Mouse (Mus musculus) hindbrain, postnatal 0 days (tissue): ENCODE results near the gene Adamts15. TPM values are rescaled to one million over a fixed set of nuclear protein-coding genes. Genes with fewer than 3 reads are reported as not detected.

ENCODE experiments used
- ATAC-seq: fragments of 200-750 bp; cut with Nextera tagmentation; 2 replicates; pipeline ENCODE4 v1.8.0; 2017; ENCODE audit warnings: mild to moderate bottlenecking, moderate TSS enrichment, moderate library complexity
- DNase-seq: peaks from one replicate; pipeline ENCODE4 v3.0.0-alpha.2; 2015; ENCODE audit warnings: low spot score
- H3K27ac ChIP-seq: fragments of 300-500 bp; sonication (generic); 2 replicates; pipeline ENCODE4 v1.5.1; 2014; ENCODE audit warnings: mild to moderate bottlenecking
- H3K27me3 ChIP-seq: fragments of 300-500 bp; sonication (generic); 2 replicates; pipeline ENCODE4 v1.6.1; 2014; ENCODE audit warnings: low read length, mixed read lengths; ENCODE audit not compliant: insufficient read depth
- H3K36me3 ChIP-seq: fragments of 300-500 bp; sonication (generic); 2 replicates; pipeline ENCODE4 v1.6.1; 2014; ENCODE audit warnings: low read length, mixed read lengths; ENCODE audit not compliant: insufficient read depth
- H3K4me1 ChIP-seq: fragments of 300-500 bp; sonication (generic); 2 replicates; pipeline ENCODE4 v1.6.1; 2014; ENCODE audit warnings: antibody characterized with exemption, low read length, mixed read lengths; ENCODE audit not compliant: insufficient read depth
- H3K4me2 ChIP-seq: fragments of 300-500 bp; sonication (generic); 2 replicates; pipeline ENCODE4 v1.6.1; 2014; ENCODE audit warnings: low read depth, mild to moderate bottlenecking, low read length, moderate library complexity, mixed read lengths
- H3K4me3 ChIP-seq: fragments of 300-500 bp; sonication (generic); 2 replicates; pipeline ENCODE4 v1.5.1; 2014; ENCODE audit warnings: low read length
- H3K9ac ChIP-seq: fragments of 300-500 bp; sonication (generic); replicated peaks from 2 replicates; pipeline ENCODE4 v1.6.1; 2014; ENCODE audit warnings: mild to moderate bottlenecking, low read length, moderate library complexity, mixed read lengths
- H3K9me3 ChIP-seq: fragments of 300-500 bp; sonication (generic); 2 replicates; pipeline ENCODE4 v1.6.1; 2016; ENCODE audit warnings: low read length, mixed read lengths
- CTCF ChIP-seq: IDR thresholded peaks from 2 replicates; pipeline ENCODE4 v1.5.1; 2016; ENCODE audit warnings: antibody characterized with exemption, control low read depth, low read depth
- WGBS: fragments of 180-500 bp; shearing (Covaris S2); extraction: QIAGEN DNeasy Blood & Tissue Kit; methylation state at CpG from one replicate; pipeline ENCODE4 v1.1.7; 2014; 5-methylcytosine and 5-hydroxymethylcytosine counted together
- polyA plus RNA-seq: library from polyadenylated mRNA; unstranded; fragments of >200 nt; fragmentation: Nextera tagmentation; extraction: Ambion mirVana; gene quantifications from 2 replicates; pipeline ENCODE4 v1.2.1, GENCODE M21; 2015
- total RNA-seq: library from RNA; depleted of rRNA; stranded (reverse); fragments of >200 nt; gene quantifications from 2 replicates; pipeline ENCODE4 v1.2.3, GENCODE M21; 2014; rRNA removed

Gene Adamts15
- 14.6 and 20.2 TPM in 2 replicates for total RNA-seq
- 3.5 and 3.6 TPM in 2 replicates for polyA plus RNA-seq

DNA sequence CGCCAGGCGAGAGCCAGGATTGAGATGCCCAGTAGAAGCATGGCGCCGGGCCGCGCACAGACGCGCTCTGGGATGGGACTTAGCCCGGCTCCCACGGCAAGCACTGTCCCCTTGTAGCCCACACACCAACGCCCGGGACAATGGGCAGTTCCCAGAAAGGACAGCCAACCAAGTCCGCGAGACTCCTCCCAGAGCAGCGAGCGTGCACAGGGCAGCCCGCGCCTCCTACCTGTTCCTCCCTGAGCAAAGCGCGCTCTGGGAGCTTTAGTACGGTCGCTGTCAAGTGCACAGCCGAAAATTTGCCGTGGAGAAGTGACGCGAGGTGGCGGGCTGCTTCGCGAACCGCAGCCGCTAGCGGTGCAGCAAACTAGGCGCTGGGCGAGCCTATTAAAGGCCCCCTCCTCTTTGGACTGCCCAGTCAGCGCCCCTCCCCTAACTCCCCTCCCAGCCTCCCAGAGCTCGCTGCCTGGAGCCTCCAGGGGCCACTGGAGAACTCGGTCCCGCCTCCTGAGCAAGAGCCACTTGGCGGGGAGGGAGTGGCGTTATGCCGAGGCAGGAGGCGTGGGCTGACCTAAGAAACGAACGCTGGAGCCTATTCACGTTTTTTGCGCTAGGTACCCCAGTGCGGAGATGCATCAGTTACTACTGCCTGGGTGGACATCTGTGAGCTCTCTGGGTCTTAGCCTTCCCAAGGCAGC is at the start of gene Adamts15:
Gene Adamts15, minus strand, starts transcription at position 256 of the 698 bp plus-strand sequence.
- Histone ChIP-seq H3K4me2 (peak within 1 kb of the TSS; percentile 92), H3K9me3 (no peaks in the 10 kb centered on the region), H3K27ac (peak within 1 kb of the TSS; percentile 32; the same call in 1 of the 2 replicates), H3K27me3 (no peaks in the 10 kb centered on the region), H3K4me3 (peak within 1 kb of the TSS; percentile 62), H3K36me3 (no peaks in the 10 kb centered on the region), H3K4me1 (peaks cover 11% of the 10 kb centered on the region; the same call in 1 of the 2 replicates), H3K9ac (peak within 1 kb of the TSS; percentile 57)
- 1% methylated on average over 46 of the region's 47 CpGs for WGBS
- DNase-seq, result peak; percentile 75
- ATAC-seq, result peak; percentile 81
- peak; percentile 34; the same call in 1 of the 2 replicates for TF ChIP-seq CTCF

DNA sequence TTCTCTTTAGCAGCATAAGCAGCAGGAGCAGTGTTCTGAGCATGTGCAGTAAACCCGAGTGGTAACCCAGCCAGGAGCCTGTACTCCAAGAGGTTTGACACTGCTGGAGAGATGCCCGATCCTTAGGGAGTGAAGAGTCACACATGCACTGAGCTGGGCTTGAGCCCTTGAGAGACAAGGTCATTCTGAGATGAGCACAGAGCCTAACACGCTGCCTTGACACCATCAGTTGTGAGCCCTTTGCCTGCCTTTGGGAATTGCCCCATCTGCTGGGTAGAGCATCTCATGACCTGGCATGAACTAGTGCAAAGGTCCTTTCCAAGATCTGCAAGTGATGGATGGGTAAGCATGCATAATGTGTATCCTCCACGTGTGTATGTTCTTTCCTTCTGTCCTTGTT is 49.7 kb upstream of the Adamts15 start:
- no peaks in the 10 kb centered on the region for H3K27me3 ChIP-seq
- H3K4me3 ChIP-seq, result no peak overlapping the region
- TF ChIP-seq CTCF, result peak; percentile 41
- H3K9ac ChIP-seq, result no peak overlapping the region
- WGBS, result 44% methylated on average over 4 of the region's 4 CpGs
- ATAC-seq (no peak), DNase-seq (no peak)
- H3K4me2 ChIP-seq, result no peak overlapping the region
- no peaks in the 10 kb centered on the region for H3K4me1 ChIP-seq
- H3K36me3 ChIP-seq, result no peaks in the 10 kb centered on the region
- H3K27ac ChIP-seq, result no peak overlapping the region
- H3K9me3 ChIP-seq, result no peaks in the 10 kb centered on the region

DNA sequence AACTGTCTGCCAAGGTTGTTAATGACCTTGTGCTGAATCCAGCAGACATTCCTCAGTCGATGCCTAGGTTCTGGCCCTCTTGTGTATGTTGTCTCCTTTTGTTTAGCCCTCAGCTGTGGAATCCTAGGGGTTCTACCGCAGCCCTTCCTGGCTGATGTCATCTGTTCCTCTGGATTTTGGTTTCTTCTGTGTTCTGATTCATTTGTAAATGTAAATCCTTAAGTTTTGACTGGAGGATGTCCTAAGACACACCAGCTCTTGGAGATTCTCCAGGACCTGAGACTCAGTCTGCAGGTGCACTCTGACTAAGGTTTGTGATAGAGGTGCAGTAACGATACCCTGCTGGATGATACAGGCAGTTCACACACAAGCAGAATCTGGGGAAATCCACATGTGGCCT is 47.7 kb upstream of the Adamts15 start:
- ATAC-seq (no peak), DNase-seq (no peak)
- H3K9me3 ChIP-seq, result no peaks in the 10 kb centered on the region
- no peak overlapping the region for H3K27ac ChIP-seq
- 46% methylated on average over 3 of the region's 3 CpGs for WGBS
- no peak overlapping the region for H3K4me2 ChIP-seq
- H3K9ac ChIP-seq, result no peak overlapping the region
- no peaks in the 10 kb centered on the region for H3K4me1 ChIP-seq
- H3K4me3 ChIP-seq, result no peak overlapping the region
- H3K36me3 ChIP-seq, result no peaks in the 10 kb centered on the region
- no peaks in the 10 kb centered on the region for H3K27me3 ChIP-seq
- TF ChIP-seq CTCF, result no peak

DNA sequence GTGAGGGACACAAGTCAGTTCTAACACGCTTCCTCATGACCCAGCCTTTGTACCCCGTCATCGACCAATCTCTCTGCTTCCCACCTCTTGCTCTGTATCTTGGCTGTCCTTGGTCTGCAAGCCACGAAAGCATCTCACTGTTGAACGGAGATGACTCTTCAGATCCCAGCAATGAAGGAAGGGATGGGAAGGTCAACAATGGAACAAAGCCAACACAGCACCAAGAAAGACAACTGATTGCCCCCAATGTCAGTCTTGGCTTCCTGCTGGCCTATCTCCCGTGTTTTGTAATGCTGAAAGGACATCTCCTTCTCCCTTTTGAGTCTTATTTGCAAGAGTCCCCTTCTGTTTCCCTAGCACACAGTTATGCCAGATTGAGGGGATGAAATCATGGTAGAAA is 45.9 kb upstream of the Adamts15 start:
- no peak for DNase-seq
- H3K27me3 ChIP-seq, result no peaks in the 10 kb centered on the region
- H3K4me2 ChIP-seq, result no peak overlapping the region
- H3K27ac ChIP-seq, result no peak overlapping the region
- no peaks in the 10 kb centered on the region for H3K36me3 ChIP-seq
- WGBS, result 77% methylated on average over 6 of the region's 6 CpGs
- ATAC-seq, result no peak
- H3K9ac ChIP-seq, result no peak overlapping the region
- TF ChIP-seq CTCF, result no peak
- no peaks in the 10 kb centered on the region for H3K4me1 ChIP-seq
- H3K9me3 ChIP-seq, result no peaks in the 10 kb centered on the region
- H3K4me3 ChIP-seq, result no peak overlapping the region

DNA sequence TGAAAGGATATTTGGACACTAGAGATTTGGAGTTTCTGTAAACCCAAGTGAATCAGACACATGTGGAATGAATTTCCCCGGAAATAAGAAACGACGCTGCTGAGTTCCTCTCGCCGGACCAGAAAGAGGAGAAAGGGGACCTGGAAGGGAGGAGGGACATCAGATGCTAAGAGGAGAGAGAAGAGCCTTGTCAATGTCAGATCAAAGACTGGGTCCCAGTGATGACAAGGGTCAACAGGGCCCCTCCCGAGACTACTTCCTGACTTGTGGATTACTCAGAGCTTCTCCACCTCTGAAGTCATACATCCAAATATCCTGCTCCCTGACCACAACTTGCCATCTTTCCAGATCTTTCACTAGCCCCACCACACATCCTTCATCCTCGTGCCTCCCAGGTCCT is 44.6 kb upstream of the Adamts15 start:
- no peak for DNase-seq
- WGBS, result 81% methylated on average over 7 of the region's 7 CpGs
- TF ChIP-seq CTCF, result no peak
- Histone ChIP-seq H3K9me3 (no peaks in the 10 kb centered on the region), H3K27ac (no peak overlapping the region), H3K9ac (no peak overlapping the region), H3K4me3 (no peak overlapping the region), H3K4me1 (no peaks in the 10 kb centered on the region), H3K4me2 (no peak overlapping the region), H3K36me3 (no peaks in the 10 kb centered on the region), H3K27me3 (no peaks in the 10 kb centered on the region)
- no peak for ATAC-seq

DNA sequence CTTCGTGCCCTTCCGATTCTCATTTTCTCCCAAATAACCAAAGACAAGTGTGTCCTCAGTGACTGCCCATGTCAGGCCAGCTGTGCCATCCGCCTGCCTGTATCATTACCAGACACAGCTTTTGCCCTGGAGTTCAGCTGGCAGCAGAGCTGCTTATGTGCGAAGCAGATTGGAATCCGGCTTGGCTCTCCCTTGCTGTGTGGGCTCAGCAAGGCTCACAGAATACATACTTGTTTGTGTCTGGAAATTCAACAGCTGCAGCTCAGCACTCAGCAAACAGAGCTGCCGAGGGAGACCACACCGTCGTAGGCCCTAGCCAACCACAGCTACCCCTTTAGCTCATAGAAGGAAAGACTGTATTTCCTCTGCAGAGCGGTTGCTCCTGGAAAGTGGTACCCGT is 42.4 kb upstream of the Adamts15 start:
- no peaks in the 10 kb centered on the region for H3K27me3 ChIP-seq
- DNase-seq, result peak; percentile 51
- ATAC-seq, result peak; percentile 70
- H3K9me3 ChIP-seq, result no peaks in the 10 kb centered on the region
- H3K9ac ChIP-seq, result no peak overlapping the region
- no peak for TF ChIP-seq CTCF
- no peak overlapping the region for H3K27ac ChIP-seq
- 49% methylated on average over 10 of the region's 10 CpGs for WGBS
- no peak overlapping the region for H3K4me3 ChIP-seq
- H3K4me1 ChIP-seq, result no peaks in the 10 kb centered on the region
- H3K4me2 ChIP-seq, result no peak overlapping the region
- no peaks in the 10 kb centered on the region for H3K36me3 ChIP-seq

DNA sequence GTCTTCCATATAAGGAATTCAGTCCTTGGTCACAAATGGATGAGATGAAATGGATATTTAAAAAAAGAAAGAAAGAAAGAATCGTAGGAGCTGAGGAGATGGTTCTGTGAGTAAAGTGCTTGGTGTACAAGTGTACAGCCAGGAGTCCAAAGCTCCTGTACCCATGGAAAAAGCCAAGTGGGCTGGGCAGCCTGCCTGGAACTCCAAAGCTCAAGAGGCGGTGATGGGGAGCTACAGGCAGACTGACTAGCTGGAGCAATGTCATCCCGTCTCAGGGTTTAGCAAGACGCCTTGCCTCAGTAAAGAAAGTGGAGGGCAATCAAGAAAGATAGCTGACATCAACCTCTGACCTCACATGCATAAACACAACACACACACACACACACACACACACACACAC is 41.5 kb upstream of the Adamts15 start:
- Histone ChIP-seq H3K4me2 (no peak overlapping the region), H3K9ac (no peak overlapping the region), H3K27ac (no peak overlapping the region), H3K4me3 (no peak overlapping the region), H3K4me1 (no peaks in the 10 kb centered on the region), H3K9me3 (no peaks in the 10 kb centered on the region), H3K27me3 (no peaks in the 10 kb centered on the region), H3K36me3 (no peaks in the 10 kb centered on the region)
- ATAC-seq (no peak), DNase-seq (no peak)
- 86% methylated on average over 4 of the region's 4 CpGs for WGBS
- no peak for TF ChIP-seq CTCF
